Mouse (Mus musculus) embryo, embryonic 11.5 days (tissue): ENCODE results near the gene Vps26a.
"Not testable (repeated sequence)": the region's sequence is repeated elsewhere in the genome, so short reads cannot be mapped to it uniquely, and the experiment has no call there.

Experiments used
- DNase-seq: peaks from one replicate; pipeline ENCODE4 v3.0.0-alpha.2; 2012; ENCODE audit warnings: low read depth, low spot score

The Vps26a gene

DNA sequence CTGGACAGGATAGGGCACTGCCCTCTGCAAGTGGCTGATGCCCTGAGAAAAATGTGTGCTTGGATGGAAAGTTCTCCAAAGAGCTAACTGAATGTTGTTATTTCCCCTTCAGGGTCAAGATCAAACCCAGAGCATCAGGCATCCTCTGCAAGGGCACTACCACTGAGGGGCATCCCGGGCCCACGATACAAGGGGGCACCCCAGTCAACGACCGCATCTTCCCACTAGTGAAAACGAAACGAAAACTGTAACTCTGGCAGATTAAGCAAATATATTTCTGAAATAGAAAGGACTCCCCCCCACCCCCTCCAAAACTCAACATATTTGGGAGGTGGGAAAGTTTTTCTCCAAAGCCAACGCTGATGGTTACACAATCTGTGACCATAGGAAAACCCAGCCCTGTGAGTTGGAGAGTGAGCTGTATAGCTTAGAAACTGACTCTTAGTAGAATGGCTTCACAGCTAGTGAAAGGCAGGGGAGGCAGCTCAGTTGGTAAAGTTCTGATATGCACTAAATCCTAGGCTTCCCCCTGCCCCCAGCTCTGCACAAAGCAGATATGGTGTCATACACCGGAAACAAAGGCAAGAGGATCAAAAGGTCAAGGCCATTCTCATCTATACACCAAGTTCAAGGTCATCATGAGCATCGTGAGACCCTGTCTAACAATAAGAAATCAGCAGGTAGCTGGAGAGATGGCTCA lies 14.5 kb upstream of the Vps26a start:
- DNase-seq = no peak

GRCm38 (mm10) chr10:62500088-62500915 lies 13.7 kb upstream of the Vps26a start:
- peak; percentile 73 for DNase-seq

DNA sequence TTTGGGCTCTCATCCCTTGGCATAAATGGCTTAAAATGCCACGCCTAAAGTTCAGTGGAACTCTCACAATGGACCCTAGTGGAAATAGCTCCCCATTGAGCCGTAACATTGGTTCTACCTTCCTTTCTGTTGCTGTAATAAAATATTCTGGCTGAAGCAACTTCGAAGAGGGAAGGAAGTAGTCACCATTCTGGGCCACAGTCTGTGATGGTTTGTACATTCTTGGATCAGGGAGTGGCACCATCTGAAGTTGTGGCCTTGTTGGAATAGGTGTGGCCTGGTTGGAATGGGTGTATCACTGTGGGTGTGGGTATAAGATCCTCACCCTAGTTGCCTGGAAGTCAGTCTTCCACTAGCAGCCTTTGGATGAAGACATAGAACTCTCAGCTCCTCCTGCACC lies 5.1 kb upstream of the Vps26a start:
- DNase-seq = not testable (repeated sequence)

DNA sequence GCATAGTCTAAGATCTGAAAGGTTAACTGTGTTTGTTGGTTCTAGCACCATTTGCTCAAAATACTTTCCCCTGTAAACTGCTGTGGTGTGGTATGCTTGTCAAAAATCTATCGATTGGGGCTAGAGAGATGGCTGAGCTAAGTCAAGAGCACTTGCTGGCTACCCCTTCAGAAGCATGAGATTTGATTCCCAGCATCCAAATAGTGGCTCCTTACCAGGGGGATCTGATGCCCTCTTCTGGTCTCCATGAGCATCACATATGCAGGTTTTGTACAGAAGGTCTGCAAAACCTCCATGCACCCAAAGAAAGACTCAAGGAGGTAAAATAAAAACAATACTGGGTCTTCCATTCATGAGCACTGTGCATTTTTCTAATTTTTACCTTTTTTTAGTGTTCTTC lies 1.7 kb upstream of the Vps26a start:
- DNase-seq = peak; percentile 41

DNA sequence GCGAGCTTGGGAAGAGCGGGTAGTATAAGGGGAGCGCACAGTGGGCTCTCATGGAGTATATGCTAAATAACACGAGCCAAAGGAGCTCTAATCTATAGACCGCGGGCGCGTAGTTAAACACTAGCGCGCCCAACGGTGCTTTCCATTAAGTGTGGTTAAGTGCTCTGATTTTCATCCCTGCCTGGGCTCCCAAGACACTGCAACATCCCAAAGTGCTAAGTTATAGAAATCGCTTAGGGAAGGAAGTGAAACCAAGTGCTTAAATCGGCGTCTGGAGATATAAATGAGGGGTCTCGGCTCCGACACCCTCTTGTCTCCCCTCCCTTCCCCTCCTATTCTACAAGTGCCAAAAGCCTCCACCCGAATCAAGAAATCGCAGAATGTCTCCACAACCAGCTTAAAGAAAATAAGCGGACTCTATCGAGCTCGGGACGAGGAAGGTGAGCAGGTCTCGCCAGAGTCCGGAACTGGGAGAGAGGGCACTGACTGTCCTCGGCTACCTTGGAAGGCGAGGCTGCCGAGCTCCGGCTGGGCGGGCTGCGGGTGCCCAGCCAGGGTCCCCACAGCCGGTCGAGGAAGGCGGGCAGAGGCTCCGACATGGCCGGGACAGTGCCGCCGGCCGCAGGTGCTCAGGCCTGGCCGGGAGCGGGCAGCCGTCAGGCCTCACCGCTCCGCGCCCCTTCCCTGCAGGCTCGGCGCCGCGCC lies 575 bp downstream of the Vps26a start:
- DNase-seq = peak; percentile 26

- no peak for DNase-seq
Observed at GRCm38 (mm10) chr10:62481108-62481852, 5.3 kb downstream of the Vps26a start.

- no peak for DNase-seq
Observed at GRCm38 (mm10) chr10:62476980-62477379, 9.6 kb downstream of the Vps26a start.

GRCm38 (mm10) chr10:62474944-62475343 lies 11.7 kb downstream of the Vps26a start:
- no peak for DNase-seq

DNA sequence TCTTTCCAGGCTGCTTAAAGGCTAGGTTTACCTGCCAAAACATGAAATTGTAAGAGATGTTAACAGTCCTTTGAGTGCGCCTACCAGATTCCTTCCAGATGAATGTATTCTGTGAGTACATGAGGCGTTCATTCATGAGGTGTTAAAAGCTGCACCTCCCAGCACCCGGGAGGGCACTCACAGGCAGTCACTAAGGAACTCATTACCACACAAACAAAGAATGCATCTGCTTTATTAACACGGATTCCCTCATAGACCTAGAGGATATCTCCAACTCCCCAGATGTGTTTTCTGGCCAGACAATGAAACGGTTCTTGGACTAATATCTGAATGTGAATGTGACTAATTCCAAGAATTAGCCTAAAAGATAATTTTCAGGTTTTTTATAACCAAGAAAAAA lies 15.5 kb downstream of the Vps26a start:
- DNase-seq = no peak

DNA sequence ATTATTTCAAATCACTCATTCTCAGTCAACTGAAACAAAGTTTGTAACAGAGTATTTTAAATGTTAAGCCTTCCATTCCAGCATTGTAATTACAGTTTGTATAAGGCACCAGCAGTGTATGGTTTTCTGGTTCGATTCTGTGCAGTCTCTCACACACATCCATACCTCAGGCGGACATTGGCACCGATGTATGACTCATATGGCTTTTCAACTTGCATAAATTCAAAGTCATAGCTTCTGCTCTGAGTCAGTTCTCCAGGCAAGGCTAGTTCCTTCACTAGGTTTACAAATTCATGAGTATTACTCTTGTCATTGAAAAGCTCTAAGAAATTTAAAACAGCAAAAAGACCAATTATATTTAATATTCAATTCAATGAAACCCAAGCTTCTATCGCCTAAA lies 16.9 kb downstream of the Vps26a start:
- DNase-seq = no peak

GRCm38 (mm10) chr10:62461321-62461720 lies 25.3 kb downstream of the Vps26a start:
- DNase-seq = no peak

DNA sequence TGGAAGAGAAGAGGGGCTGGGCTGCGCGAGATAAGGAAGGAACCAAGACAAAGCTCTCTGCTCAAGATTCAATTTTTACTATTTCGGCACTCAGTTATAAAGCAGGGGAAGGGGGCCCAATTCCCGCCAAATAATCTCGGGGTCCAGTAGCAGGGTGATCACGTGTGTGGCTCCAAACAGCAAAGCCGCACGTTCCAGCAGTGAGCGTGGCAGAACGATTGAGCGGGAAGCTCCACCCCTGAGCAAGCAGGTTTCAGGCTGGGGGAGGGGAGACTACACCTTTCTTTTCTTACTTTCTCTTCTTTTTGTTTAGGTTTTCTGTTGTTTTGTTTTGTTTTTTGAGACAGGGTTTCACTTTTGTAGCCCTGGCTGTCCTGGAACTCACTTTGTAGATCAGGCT lies 34.6 kb downstream of the Vps26a start:
- DNase-seq = not testable (repeated sequence)

DNA sequence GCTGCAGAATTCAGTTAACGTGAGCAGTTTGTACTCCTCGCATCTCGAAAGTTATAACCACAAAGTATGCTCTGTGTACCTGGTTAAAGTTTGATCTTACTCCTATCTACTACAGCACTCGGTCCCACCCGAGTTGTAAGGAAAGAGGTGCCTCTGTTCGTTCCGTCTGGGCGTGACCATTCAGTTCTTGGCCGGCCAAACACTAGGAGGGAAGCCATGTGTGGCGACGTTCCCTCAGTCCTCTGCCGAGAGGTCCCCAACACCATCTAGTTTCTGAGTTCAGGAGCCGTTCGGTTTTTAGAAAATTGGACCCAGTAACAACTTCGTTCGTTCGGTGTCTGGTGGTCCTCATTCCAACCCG lies 36.3 kb downstream of the Vps26a start:
- no peak for DNase-seq

DNA sequence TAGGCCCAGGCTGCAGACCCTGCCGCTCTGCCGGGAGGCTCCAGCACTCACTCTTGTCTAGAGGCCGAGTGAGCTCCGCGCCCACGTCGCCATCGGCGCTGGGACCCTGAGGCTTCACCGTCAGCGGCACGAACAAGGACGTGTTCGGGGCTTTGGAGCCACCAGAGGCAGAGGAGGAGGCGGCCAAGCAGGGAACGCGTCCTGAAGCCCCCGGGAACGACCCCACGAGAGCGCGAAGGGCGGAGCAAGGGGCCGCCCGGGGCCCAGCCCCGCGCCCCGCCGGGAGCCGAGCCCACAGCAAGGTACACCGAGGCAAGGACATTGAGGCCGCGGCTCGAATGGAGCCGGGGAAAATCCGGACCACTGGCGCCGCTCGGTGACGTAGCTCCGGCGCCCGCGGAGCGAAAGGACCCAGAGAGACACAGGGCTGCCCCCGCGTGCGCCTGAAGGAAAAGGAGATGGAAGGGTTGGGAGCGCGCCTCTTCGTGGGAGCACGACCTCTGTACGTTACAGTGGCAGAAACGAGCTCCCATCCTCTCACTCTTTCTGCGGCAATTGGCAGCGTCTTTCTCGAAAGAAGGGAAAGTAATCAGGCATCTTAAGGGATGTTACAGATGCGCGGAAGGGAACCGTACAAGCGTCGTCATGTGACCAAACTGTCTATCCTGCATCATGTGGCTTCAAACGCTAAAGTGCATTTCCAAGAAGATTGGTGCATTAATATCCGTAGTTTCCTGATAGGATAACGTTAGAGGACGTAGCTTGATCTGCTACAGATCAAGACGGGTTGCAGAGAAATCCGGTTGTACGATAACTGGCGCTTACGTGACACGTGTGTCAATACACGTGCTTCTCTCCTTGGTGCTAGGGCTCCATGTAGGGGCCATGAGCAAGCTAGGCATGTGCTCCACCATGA lies 37.0 kb downstream of the Vps26a start, which contains the start of the genes 4930507D05Rik and Supv3l1:
Gene 4930507D05Rik, plus strand, starts transcription at position 126 of the 916 bp plus-strand sequence.
Gene Supv3l1, minus strand, starts transcription at position 375 of the 916 bp plus-strand sequence.
- peak; percentile 85 for DNase-seq

DNA sequence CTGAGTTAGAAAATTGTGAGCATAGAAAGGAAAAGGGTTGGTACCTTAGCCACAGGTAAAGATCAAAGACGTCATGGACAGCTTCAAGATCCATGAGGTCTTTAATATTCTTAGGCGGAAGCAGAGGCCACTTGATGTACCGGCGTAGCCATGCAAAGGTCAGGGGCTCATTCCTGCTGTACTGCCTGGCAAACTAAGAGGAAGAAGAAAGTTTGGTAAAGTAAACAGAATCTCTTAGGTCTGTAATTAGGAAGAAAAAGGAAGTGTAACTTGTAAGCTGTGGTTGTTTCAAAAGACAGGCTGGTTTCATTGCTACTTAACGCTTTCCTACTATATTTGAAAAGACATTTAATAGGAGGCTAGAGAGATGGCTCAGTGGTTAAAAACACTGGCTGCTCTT lies 56.2 kb downstream of the Vps26a start:
- no peak for DNase-seq

GRCm38 (mm10) chr10:62425081-62425871 lies 61.3 kb downstream of the Vps26a start:
- no peak for DNase-seq

- no peak for DNase-seq
Observed at GRCm38 (mm10) chr10:62422255-62422654, 64.3 kb downstream of the Vps26a start, which contains the start of gene Hkdc1. TSS of gene Hkdc1 (minus strand) at chr10:62422491.

- DNase-seq = no peak
Observed at GRCm38 (mm10) chr10:62421127-62421526, 65.5 kb downstream of the Vps26a start.

- no peak for DNase-seq
Observed at GRCm38 (mm10) chr10:62420399-62420798, 66.2 kb downstream of the Vps26a start.

DNA sequence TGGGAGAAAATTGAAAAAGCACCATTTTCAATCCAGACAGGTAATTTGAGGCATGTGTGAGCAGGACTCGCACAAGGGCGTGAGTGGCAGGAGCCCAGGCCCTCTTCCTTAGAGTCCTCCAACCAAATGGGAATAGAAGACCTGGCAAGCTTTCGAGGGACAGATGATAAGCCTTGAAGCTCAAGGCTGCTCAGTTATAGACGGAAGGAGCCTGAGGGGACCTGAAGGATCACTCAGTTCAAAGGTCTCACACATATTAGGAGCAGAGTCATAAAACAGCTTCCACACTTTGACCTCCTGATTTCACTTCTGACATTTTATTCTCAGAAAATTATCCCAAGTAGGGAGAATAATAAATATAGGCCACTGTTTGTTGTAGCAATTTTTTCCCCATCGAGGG lies 67.2 kb downstream of the Vps26a start:
- DNase-seq = no peak
